16 mouse cellular contexts compared by ENCODE assay signal in the genomic region with DNA sequence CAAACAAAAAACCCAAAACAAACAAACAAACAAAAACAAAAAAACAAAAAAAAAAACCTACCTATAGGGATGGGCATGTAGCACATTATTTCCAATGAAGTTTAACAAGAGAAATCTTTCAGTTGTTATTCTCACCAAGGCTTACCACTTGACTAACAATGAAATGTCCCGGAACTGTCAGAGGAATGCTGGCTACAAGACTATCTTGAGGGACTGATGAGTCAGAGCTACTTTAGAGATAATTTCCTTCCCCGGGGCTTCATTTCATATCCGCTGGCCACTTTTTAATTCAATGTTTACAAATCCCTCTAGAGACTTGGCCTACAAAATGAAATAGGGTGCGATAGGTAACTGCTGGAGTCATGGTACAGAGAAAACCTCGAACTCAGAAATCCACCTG.
"Had no signal": no experiment of that assay in that cellular context is flagged by ENCODE, and none has a peak within 500 bp of the region (broad histone marks: within the 10 kb centered on the region; RNA-seq: fewer than 3 reads in every experiment).

No protein-coding gene starts in this region.

- DNase-seq: retina, postnatal 1 day; right cerebral cortex, adult 18-20 months; right cerebral cortex, postnatal 14 days; right cerebral cortex, postnatal 25 days; right cerebral cortex, postnatal 4 days; spleen, adult 18-20 months; thymus, adult 18-20 months; thymus, adult 2 months; thymus, postnatal 14 days; thymus, postnatal 25 days; thymus, postnatal 36 days; thymus, postnatal 4 days had no signal

- H3K9ac ChIP-seq: neural tube, embryonic 13.5 days; neural tube, embryonic 15.5 days; stomach, embryonic 15.5 days had no signal

- H3K9me3 ChIP-seq: neural tube, embryonic 13.5 days; neural tube, embryonic 15.5 days; stomach, embryonic 15.5 days had no signal

- H3K27me3 ChIP-seq: neural tube, embryonic 13.5 days; neural tube, embryonic 15.5 days; stomach, embryonic 15.5 days had no signal

- H3K4me3 ChIP-seq: neural tube, embryonic 13.5 days; neural tube, embryonic 15.5 days; stomach, embryonic 15.5 days had no signal

- H3K36me3 ChIP-seq: neural tube, embryonic 13.5 days; neural tube, embryonic 15.5 days; stomach, embryonic 15.5 days had no signal

- H3K4me2 ChIP-seq: neural tube, embryonic 13.5 days; neural tube, embryonic 15.5 days; stomach, embryonic 15.5 days had no signal

- H3K27ac ChIP-seq: neural tube, embryonic 13.5 days; neural tube, embryonic 15.5 days; stomach, embryonic 15.5 days; stomach, postnatal 0 days had no signal

- H3K4me1 ChIP-seq: stomach, embryonic 15.5 days had no signal
